Mouse (Mus musculus): ENCODE results near the gene Aox2.

Gene Aox2

DNA sequence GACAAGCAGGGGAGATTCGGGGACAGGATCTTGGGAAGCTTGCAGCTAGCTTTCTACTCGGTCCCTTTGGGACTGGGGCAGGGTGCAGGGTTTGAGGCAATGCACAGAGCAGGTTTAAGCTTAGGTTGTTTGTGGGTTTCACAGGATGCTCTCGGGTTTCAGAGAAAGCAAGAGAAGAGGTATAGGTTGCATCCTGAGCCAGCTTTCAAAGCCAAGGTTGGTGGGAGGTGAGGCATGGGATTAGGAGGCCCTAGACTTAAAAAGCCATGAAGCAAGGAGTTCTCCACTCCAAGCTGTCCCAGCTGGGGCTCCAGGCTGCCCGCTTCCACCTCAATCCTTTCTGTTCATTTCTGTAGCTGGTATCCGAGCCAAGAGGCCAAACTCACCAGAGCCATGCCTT, at the start of gene Aox2:
Gene Aox2, plus strand, starts transcription at position 301 of the 400 bp plus-strand sequence.
- no peak for DNase-seq

DNA sequence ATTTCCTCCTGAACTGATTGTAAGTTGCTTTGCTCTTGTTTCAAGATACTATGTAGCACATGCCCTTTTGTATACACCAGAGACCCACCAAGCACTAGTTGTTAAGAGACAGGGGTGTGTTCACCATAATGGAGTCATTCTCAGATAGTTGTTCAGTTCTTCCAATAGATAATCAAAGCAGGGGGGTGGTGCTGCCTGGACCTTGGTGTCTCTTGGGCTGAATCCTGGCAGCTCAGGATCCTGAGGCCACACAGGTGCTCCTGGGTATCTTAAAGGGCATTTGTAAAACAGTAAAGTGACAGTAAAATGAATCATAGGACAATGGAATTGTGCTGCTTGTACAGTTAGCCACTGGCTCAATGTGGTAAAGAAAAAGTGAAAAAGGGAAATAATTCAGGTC, 49.2 kb upstream of the Aox2 start:
- DNase-seq = no peak

DNA sequence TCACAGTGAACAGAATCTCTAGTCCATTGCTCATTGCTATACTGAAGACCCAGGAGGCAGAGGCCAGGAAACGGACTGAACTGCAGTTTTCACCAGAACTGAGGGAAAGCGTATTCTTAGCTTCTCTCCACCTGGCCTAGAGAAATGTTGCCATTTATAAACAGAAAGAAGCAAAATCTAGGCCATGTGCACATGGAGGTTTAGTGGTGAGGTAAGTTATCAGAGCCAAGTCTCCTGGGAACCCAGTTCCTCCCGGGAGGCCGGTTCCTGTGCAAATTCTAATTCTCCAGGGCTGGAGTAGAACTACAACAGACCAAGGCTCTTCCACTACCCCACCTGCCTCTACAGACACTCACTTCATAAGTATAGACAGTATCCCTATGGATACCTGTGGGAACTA, 48.4 kb upstream of the Aox2 start:
- no peak for DNase-seq

DNA sequence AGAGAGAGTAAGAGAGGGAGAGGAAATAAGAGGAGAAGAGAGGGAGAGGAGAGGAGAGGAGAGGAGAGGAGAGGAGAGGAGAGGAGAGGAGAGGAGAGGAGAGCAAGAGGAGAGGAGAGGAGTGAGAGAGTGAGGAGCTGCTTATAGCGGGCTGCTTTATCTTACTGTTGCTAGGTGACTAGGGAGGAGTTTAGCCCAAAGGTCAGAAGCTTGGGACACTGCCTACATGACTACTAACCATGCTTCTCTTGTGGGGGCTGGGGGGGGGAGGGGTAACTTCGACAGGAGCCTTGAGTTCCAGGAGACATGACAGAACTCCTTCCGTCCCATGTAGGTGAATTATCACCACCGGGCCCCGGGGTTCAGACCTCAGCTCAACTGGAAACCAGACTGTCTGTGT, 47.6 kb upstream of the Aox2 start:
- DNase-seq = no peak

DNA sequence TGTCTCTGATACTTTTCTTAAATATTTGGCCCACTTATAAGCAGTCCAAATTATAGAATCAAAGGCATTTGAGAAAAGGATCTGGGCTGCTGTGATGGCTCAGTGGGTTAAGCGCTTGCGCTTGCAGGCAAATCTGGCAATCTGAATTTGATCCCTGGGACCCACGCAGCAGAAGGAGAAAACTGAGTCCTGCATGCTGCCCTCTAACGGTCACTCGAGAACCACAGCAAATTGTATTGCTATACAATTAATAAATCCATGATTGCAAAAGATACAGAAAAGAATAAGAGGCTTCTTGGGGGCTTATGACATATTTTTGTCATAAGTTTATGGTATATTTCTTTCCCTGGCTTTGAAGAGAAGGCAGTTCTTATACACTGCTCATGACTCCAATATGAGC, 42.7 kb upstream of the Aox2 start:
- no peak for DNase-seq

DNA sequence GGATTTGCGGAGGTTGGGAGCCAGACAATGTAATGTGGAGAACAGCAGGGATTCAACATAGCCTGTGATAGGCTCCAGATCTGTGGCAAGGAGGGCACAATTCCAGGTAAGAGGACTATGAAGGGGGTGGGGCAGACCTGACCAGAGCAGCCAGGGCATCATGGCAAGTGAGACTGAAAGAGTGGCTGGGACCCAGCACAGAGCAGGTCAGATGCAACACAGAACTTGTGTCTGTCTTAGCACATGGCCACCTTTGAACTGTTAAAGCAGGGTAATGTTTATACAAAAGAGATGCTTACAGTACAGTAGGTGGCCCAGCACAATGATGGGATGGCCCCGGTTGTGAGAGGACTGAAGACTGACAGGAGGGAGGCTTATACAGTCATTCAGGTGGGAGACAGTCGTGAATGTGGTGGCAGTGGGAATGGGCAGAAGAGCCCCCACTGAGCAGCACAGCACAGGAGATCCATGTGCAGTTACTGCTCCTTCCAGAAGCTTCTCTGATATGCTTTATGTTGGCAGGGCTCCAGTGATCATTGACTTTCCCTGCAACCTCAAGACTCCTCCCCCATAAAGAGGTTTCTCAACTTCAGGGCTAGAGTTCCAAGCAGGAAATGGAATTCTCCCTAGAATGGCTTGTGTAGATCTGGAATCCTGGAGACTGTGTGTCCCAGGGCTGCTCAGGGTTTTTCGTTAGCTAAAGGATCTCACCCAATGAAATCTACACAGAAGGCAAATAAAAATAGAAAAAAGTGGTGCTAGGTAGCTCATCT, 40.4 kb upstream of the Aox2 start:
- DNase-seq = no peak

DNA sequence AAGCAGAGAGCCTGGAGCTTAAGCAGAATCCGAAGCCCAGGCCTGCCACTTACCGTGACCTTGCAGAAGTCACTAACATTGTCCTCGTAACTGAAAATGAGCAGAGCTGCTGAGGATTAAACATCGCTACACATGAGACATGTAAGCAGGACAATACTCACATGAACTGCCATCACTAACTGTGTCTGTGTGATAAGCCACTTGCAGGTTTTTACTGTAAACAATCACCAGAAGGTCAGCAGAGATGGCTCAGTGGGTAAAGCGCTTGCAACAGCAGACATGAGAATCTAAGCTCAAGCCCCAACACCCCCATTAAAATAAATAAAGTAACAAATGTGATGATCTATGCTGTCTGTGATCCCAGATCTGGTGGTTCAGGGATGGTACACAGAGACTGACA, 39.7 kb upstream of the Aox2 start:
- no peak for DNase-seq

DNA sequence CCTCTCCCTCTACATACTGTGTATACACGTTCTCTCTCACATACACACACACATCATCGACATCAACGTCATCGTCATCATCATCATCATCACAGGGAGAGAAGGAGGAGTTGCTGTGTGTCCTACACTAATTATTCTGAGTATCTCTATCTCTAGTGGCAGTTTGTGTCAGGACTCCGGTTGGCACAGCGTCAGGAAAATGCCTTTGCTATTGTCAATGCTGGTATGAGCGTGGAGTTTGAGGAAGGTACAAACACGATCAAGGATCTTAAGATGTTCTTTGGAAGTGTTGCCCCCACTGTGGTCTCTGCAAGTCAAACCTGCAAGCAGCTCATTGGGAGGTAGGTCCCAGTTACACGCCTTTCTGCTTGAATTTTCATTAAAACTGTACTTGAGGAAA, 39.2 kb upstream of the Aox2 start:
- no peak for DNase-seq

DNA sequence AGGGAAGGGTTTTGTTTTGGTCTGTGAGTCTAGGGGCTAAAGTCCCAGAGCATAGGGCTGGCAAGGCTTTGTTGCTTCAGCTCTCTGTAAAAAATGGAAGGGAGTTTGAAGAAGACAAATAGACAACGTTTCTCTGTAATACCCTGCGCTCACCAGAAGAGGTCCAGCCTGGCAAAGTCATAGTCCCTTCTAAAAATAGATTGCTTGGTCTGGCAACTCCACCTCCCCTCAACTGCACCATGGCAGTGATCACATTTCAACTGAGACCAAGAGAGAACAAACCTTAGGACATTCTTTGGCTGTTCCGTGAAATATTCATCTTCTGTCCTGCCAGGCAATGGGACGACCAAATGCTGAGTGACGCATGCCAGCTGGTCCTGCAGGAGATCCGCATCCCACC, 37.8 kb upstream of the Aox2 start:
- no peak for DNase-seq

DNA sequence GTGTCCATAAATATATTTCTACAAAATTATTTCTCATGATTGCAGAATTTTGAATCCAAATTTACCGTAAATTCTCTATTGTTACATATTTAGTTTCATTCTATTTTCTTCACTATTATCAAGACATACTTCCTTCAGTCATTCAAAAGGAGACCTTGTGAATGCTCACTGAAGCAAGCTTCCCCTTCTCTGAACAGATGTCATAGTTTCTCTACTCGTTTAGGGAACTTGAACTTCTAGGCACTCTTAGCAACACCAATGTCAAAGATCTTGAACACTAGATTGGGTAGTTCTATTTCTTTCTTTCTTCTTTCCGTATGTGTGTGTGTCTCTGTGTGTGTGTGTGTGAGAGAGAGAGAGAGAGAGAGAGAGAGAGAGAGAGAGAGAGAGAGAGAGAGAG, 33.6 kb upstream of the Aox2 start:
- no peak for DNase-seq

DNA sequence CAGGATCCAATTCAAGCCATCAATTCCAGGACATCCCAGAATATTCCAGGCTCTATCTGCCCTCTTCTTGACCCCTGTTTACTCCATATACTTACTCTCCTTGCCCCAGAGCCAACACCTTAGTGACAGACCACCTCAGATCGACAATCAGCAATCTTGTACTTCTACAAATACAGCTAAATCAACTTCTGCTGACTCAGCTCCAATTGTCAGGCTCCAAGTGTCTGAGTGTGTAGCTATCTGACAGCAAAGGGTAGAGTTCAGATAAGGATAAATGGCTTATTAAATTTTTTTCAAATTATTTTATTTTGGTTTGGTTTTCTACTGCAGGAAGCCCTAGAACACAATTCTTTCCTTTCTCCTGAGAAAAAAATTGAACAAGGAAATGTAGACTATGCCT, 29.6 kb upstream of the Aox2 start:
- no peak for DNase-seq

DNA sequence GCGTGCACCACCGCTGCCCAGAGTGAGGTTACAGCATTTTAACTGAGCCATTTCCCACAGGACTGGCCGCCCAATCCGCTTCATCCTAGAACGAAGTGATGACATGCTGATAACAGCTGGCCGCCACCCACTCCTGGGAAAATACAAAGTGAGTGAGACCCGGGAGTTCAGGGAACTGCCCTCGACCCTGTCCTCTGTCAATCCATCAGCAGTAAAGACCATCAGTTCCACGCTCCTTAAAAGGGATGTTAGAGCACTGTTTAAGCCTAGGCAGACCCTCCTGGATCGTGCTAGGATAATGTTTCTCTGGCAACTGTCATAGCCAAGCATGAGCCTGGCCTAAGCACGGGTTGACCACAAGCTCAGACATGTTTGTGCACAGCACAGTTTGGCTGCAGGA, 24.7 kb upstream of the Aox2 start:
- DNase-seq = no peak

DNA sequence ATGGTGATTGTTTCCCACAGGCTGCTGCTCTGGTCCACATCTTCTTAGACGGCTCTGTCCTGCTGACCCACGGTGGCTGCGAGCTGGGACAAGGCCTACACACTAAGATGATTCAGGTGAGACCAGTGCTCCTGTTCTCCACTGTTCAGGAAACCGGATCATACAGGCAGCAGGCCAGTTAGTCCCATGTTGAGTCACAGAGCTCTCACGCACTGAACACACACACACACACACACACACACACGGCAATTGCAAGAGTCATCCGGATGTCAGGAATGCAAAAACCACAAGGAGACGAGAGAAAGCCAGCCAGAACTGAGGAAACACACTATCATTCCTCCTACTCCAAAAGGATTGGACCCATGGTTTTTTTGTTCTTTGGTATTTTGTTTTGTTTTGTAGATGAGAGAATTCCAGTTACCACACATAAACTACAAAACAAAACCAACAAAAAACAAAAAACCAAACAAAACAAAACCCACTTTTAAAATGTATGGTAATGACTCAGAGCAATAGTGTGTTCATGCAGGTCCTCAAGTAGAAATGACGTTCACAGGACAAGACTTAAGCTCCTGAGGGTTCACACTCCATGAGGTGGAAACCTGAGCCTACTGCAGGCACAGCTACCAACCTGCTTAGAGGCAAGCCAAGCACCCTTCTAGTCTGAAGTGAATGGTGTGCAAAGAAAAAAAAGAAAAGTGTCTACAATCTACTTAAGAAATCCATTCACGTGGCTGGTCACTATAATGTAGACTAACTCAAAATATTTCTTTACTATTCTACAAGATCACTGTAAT, 20.7 kb upstream of the Aox2 start:
- no peak for DNase-seq

DNA sequence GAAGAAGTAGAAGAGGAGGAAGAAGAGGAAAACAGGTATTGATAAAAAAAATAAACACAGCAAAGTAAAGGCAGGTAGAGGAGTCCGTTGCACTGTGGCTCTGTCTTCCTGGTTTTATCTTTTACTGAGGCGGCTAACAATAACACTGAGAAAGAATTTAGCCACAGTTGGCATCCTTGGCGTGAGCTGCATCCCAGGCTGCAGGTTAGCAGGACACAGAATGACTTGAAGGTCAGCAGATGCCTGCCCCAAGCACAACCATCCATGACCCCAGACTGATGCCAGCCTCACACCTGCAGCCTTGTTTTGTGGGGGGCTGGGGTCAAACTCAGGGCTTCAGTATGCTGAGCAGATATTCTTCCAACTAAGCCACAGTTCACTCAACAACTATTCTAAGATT, 17.8 kb upstream of the Aox2 start:
- no peak for DNase-seq

DNA sequence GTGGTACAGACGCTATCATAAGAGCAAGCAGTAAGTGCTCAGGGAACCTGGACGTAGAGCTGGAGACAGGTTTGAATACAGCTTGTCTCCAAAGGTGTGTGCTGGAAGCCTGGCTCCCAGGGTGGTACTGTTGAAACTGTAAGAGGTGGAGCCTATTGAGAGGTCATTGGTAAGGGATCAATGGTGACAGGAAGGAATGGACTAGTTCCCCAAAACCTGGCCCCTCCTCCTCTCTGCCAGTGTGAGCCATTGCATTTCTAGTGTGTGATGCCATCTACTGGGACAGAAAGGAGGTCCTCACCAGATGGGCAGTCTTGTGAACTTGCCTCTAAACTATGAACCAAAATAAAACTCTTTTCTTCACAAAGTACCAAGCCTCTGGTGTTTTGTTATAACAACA, 9.9 kb upstream of the Aox2 start:
- DNase-seq = no peak

DNA sequence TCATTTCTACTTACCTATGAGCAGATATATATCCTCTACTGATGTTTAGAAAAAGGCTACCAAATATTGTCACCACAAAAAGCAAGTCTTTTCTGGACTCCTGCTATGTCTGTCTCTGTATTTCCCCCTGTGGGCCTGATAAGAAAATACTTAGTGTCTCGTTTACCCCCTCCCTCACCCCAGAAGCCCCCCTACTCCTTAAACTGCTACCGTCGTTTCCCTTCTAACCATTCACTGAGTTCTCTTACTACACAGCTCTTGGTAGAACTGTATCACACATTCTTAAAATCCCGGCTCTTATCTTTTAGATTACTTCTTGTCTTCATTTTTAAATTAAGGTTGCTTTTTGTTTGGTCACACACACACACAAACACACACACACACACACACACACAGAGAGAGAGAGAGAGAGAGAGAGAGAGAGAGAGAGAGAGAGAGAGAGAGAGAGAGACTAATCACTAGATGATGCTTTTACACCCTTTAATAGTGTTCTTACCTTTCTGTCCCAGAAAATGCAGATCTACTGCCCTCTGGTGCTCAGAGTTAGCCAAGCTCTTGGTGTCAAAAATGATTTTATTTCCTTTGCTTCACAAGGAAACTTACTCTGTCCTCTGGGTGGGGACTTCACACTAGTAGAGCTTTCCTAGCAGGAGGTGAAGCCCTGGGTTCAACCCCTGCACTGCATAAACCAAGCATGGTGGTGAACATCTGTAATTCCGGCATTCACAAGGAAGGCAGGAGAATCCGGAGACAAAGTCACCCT, 7.1 kb upstream of the Aox2 start:
- peak; percentile 4 for DNase-seq

DNA sequence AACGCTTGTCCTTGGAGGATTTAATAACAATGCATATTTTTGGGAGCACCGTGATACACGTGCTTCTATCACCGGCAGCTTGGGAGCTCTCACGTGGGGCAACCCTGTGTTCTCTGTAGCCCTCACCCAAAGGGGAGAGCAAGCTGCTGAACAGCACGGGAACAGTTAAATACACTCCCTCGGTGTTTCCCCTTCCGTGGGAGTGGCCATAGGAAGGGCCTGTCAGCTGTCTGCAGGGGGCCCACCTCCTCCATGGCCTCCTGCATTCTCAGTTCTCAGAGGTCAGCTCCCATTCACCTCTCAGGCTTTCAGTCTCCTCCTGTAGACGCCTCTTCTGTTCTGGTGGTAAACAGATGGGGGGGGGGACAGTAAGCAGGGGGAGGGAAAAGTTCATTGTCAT, 2.2 kb upstream of the Aox2 start:
- DNase-seq = no peak

DNA sequence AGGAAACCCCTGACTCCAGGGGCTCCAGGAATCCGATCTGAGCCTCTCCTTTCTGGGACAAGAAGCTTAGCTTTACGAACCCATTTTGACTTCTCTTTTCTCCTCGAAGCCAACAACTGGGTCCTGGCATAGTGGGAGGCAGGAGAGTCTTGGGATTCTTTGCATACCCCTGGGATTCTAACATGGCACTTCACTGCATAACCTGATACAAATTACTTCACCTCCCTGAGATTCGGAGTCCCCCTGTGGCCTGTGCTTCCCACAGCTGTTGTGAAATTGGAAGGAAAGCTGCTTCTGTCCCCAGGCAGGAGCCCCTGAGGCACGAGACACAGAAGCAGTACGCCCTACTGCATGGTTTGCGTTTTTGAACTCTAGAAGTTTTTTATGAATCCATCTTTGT, 387 bp downstream of the Aox2 start:
- no peak for DNase-seq

DNA sequence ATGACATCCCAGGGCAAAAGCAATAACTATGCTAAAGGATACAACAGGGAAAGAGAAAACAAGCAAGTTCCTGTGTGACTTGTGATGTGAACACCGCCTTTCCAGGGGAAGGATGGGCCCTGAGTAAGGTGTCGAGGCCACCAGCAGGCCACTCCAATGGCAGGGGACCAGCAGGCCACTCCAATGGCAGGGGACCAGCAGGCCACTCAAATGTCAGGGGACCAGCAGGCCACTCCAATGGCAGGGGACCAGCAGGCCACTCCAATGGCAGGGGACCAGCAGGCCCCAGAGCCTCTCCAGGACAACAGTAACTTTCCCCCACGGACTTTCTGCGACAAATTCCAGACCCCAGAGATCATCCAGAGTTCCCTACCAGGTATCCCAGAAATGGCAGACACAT, 2.3 kb downstream of the Aox2 start:
- no peak for DNase-seq

DNA sequence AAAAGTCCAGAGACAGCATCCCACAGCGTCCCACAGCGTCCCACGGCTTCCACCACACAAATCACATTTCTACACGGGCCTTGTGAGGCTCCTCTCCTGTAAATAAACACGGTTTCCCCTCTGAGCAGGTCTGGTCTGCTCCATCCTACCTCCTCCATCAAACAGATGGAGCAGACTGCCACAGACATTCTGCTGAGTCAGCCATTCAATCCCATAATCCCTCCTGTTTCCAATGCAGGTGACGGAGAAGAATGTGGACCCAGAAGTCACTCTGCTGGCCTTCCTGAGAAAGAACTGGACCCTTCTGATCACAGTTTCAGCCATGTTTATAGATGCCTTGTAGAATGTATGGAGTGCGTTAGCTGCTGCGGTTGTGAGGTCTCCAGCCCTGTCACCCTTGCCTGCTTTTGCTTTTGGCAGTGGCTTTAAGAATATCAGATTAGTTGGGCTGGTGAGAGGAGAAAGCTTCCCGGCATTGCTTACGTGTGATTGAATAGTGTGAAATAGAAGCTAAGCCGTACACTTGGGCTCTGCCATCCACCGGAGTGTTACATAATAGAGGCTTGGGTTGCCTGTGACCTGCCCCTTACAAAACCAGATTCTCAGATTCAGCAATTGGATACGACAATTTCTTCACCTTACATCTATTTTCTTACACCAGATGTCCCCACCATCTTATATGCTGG, 3.0 kb downstream of the Aox2 start:
- no peak for DNase-seq

DNA sequence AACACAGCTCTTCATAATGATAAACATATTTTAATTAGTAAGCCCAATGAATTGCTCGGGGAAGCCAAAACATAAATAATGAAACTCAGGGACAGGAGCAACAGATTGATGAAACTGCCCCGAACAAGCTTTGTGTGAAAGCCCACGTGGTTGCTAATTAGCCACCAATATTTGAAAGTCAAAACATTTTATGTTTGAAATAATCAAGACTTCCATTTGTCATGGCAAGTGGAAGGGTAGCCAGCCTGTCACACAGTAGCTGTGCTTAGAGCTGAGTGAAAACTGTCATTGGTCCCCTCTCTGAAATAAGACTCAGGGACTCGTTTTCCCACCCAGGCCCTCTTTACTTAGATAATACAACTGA, 3.5 kb downstream of the Aox2 start:
- DNase-seq = no peak

DNA sequence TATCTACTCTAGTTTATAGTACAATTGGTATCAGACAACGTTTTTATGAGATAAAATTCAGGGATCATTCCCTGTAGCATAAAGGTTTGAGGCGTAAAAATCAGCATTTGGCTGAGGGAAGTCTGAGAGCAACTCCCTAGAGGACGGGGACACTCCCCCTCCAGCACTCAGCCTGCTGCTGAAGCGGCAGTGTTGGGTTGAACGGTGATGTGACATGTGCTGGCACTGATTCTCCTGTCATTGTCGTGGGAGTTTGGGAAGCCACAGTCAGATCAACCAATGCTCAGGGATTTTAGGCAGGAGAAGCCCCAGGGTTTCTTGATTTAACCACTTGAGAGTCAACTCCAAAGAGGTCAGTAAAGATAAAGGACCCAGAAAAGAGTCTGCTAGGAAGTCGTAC, 6.4 kb downstream of the Aox2 start:
- DNase-seq = no peak

DNA sequence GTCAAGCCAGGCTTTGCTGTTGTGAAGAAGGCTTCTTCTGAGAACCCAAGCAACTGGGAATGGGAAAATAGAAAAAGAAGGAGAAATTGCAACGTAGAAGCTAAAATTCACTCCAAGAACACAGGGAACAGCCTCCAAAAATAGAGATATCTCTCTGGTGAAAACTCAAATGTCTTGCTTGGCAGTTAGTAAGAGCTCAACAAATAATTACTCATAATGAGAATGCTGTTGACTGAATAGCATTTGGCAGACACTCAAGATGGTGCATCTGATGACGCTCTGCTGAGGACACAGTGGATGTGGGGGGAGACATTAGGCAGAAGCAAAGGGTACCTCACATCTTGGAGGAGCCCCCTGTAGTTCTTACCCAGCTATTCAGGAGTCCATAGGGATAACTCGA, 10.0 kb downstream of the Aox2 start:
- DNase-seq = no peak
